Mouse (Mus musculus): ENCODE measurements at regions not wholly inside any gene's neighbourhood (a gene's known extent, or its start where the extent isn't known, plus 50 kb on each side); places are given as distances from the start of the nearest gene placed in this dataset.
"Not testable (repeated sequence)": the region's sequence is repeated elsewhere in the genome, so short reads cannot be mapped to it uniquely, and the experiment has no call there.

DNA sequence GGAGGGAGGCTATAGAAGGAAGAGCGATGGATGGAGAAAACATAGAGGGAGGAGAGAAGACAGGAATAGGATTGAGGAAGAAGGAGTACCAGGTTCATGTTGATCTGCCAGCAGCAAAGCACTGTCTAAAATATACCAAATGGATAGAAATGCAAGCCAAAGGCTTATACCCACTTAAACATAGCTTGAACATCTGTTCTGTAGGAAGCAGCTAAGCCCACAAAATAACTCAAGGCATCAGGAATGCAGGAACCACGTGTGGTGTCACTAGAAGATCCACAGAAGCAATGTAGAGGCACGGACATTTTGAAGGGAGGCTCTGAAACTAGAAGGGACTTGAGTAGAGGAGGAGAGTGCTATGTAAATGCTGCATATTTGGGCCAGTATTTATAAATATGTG is 78.9 kb downstream of the Smgc start:
- no peak for DNase-seq

DNA sequence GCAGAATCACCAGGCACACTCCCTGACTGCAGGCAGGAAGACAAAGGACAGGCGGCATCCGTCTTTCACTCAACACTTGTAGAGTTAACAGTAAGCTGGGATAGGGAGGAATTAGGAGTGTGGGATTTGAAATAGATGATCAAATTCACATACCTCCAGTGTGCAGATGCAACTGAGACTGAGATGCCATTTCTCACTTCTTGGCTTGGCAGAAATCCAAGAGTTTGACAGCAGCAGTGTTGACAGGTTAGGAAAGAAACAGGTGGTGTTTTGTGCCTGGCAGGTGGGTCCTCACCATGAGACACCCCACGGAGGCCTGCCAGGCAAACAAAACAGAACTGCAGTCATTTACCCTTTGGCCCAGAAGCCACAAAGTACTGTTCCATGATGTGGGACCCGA is 79.8 kb downstream of the Smgc start:
- no peak for DNase-seq

DNA sequence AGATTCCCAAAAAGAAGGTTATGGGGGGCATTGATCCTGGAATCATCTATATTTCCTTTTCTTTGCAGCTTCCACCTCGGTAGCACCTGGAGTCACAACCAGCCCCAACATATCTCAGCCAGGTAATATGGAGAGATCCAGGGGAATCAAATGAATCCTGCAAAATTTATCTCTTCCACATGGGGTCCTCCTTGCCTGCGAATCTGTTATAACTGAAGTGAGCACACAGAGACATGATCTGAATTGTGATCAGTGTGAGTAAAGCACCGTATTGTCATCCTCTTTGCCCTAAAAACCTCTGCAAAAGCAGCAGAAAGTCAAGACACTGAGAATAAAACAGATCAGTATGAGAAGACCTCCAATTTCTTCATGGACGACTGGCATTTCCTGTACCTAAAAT is 86.5 kb downstream of the Smgc start:
- no peak for DNase-seq

GRCm38 (mm10) chr15:91927492-91927891 is 89.4 kb downstream of the Smgc start:
- DNase-seq: no peak

GRCm38 (mm10) chr15:91928511-91928910 is 90.4 kb downstream of the Smgc start:
- no peak for DNase-seq

GRCm38 (mm10) chr15:91957273-91957672 is 93.7 kb upstream of the Cntn1 start:
- no peak for DNase-seq

DNA sequence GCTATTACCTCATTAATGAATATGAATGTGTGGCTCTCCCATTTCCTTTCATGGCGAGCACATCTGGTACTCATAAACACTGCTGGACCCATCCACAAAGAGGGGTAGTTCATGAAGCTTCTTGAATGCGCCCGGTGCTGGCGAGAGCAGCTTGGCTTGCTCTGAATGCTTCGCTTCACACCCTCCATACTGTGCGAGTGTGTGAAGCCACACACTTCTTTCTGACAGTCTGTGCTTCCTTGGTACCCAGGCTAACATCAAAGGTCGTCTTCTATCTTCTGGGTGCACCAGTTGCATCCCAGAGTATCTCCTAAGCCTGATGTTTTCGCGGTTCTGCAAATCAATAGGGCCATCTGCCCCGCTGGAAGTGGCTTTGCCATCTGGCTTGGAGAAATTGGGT is 85.8 kb upstream of the Cntn1 start:
- no peak for DNase-seq

GRCm38 (mm10) chr15:91969378-91969777 is 81.6 kb upstream of the Cntn1 start:
- peak; percentile 79 for DNase-seq

DNA sequence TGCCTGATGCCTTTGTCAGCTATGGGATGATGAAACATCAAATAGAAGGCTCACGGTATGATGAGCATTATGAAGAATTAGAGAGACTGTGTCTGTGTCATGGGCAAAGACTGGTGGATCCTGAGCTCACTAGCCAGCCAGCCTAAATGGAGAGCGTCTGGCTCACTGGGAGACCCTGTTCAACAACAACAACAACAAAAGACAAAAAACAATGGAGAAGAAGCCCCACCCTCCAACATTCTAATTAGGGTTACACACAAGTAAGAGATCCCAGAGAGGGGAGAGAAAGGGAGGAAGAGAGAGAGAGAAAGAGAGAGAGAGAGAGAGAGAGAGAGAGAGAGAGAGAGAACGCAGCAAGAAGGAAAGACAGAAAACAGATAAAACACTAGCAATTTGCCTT is 79.6 kb upstream of the Cntn1 start:
- DNase-seq: no peak

GRCm38 (mm10) chr15:91971846-91972245 is 79.1 kb upstream of the Cntn1 start:
- DNase-seq: no peak

- no peak for DNase-seq
Measured at GRCm38 (mm10) chr15:91975606-91976005, 75.4 kb upstream of the Cntn1 start.

DNA sequence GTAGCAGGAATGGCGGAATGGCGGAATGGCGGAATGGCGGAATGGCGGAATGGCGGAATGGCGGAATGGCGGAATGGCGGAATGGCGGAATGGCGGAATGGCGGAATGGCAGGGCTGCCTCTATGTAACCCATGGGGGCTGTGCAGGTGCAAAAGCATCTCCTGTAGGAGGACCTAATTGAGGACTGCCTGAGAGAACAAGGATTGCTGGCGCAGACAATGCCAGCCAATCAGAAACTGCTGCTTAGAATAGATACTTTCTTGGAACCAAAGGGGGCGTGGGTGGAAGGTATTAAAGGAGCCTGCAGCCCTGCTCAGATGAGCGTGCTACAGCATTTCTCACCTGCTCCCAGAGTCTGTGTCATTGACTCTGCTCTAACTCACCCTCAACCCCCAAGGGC is 67.8 kb upstream of the Cntn1 start:
- DNase-seq: not testable (repeated sequence)

DNA sequence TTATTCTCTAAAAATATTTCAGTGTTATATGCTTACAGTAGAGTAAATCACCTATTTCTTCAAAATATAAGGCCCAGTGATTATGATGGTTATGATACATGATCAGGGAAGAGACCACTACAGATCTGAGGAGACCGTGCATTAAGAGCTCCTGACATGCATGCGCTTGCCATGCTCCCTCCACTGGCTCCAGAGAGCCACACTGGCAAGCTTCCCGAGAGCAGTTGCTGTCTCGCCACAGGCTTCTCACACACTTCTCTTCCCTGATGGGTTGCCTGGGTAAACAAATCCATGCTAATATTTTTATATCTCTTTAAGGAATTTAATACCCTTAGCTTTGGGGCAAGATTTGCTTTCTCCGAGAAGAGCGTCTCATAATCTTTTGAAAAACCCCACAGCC is 50.9 kb upstream of the Cntn1 start:
- peak; percentile 3 for DNase-seq

All from right cerebral cortex, postnatal 4 days (tissue).